Mouse (Mus musculus): ENCODE measurements around the gene Stox2. TPM values are rescaled to one million over a fixed set of nuclear protein-coding genes. Genes with fewer than 3 reads are reported as not detected.

The Stox2 gene
- total and polyA plus RNA-seq, 2 experiments from 2014 or later = 42.8 to 125 TPM

GRCm38 (mm10) chr8:47180181-47180580 is 266.0 kb downstream of the Stox2 start:
- Histone ChIP-seq H3K27me3 (ENCODE audit: insufficient read depth, low read length) (no peaks in the 10 kb centered on the region), H3K36me3 (ENCODE audit: insufficient read depth, low read length) (no peaks in the 10 kb centered on the region), H3K9ac (replicated peaks; ENCODE audit: low read length, poor library complexity, severe bottlenecking) (no peak overlapping the region), H3K9me3 (ENCODE audit: low read length) (no peaks in the 10 kb centered on the region), H3K27ac (ENCODE audit: low read depth, low read length) (no peak overlapping the region), H3K4me3 (ENCODE audit: low read depth, low read length) (no peak overlapping the region), H3K4me1 (ENCODE audit: insufficient read depth, low read length) (no peaks in the 10 kb centered on the region), H3K4me2 (ENCODE audit: low read depth, low read length, poor library complexity, severe bottlenecking) (no peak overlapping the region)
- no peak for DNase-seq (ENCODE audit: low spot score)
- ATAC-seq (ENCODE audit: low FRiP score) = no peak
- WGBS = 79% methylated on average over 5 of the region's 5 CpGs
- no peak for TF ChIP-seq CTCF (IDR thresholded peaks at IDR 0.05)

DNA sequence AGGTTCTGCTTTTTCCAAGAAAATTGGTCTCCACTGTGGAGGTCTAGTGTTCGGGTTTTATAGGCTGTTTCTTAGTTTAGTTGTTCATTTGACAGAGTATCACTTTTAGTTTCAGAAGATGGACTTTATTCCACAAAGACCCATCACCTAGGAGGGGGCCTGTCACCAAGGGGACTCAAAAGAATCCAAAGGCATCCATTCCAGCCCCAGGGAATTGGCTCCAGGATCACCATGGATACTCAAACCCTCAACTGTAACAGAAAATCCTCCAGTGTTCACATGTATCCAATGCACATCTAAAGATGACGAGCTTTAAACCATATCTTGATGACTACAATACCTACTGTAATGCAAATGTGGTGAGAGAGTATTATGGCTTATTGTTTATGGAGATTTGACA is 267.4 kb downstream of the Stox2 start:
- peak; percentile 32 for DNase-seq (ENCODE audit: low spot score)
- Histone ChIP-seq H3K4me3 (ENCODE audit: low read depth, low read length) (no peak overlapping the region), H3K9ac (replicated peaks; ENCODE audit: low read length, poor library complexity, severe bottlenecking) (no peak overlapping the region), H3K9me3 (ENCODE audit: low read length) (no peaks in the 10 kb centered on the region), H3K36me3 (ENCODE audit: insufficient read depth, low read length) (no peaks in the 10 kb centered on the region), H3K27ac (ENCODE audit: low read depth, low read length) (no peak overlapping the region), H3K4me1 (ENCODE audit: insufficient read depth, low read length) (no peaks in the 10 kb centered on the region), H3K4me2 (ENCODE audit: low read depth, low read length, poor library complexity, severe bottlenecking) (no peak overlapping the region), H3K27me3 (ENCODE audit: insufficient read depth, low read length) (no peaks in the 10 kb centered on the region)
- WGBS = 41% methylated on average over 2 of the region's 2 CpGs
- no peak for ATAC-seq (ENCODE audit: low FRiP score)
- no peak for TF ChIP-seq CTCF (IDR thresholded peaks at IDR 0.05)

GRCm38 (mm10) chr8:47173823-47174222 is 272.3 kb downstream of the Stox2 start:
- Histone ChIP-seq H3K36me3 (ENCODE audit: insufficient read depth, low read length) (no peaks in the 10 kb centered on the region), H3K4me1 (ENCODE audit: insufficient read depth, low read length) (no peaks in the 10 kb centered on the region), H3K27ac (ENCODE audit: low read depth, low read length) (no peak overlapping the region), H3K4me2 (ENCODE audit: low read depth, low read length, poor library complexity, severe bottlenecking) (no peak overlapping the region), H3K9me3 (ENCODE audit: low read length) (no peaks in the 10 kb centered on the region), H3K27me3 (ENCODE audit: insufficient read depth, low read length) (no peaks in the 10 kb centered on the region), H3K9ac (replicated peaks; ENCODE audit: low read length, poor library complexity, severe bottlenecking) (no peak overlapping the region), H3K4me3 (ENCODE audit: low read depth, low read length) (no peak overlapping the region)
- no peak for DNase-seq (ENCODE audit: low spot score)
- ATAC-seq (ENCODE audit: low FRiP score) = no peak
- no peak for TF ChIP-seq CTCF (IDR thresholded peaks at IDR 0.05)
- 73% methylated on average over 7 of the region's 7 CpGs for WGBS

- TF ChIP-seq CTCF (IDR thresholded peaks at IDR 0.05) = no peak
- no peak overlapping the region for H3K9ac ChIP-seq (replicated peaks; ENCODE audit: low read length, poor library complexity, severe bottlenecking)
- no peak overlapping the region for H3K4me3 ChIP-seq (ENCODE audit: low read depth, low read length)
- H3K4me1 ChIP-seq (ENCODE audit: insufficient read depth, low read length) = no peaks in the 10 kb centered on the region
- H3K4me2 ChIP-seq (ENCODE audit: low read depth, low read length, poor library complexity, severe bottlenecking) = no peak overlapping the region
- DNase-seq (ENCODE audit: low spot score) (no peak), ATAC-seq (ENCODE audit: low FRiP score) (no peak)
- WGBS = 88% methylated on average over 10 of the region's 10 CpGs
- H3K36me3 ChIP-seq (ENCODE audit: insufficient read depth, low read length) = peaks cover 4% of the 10 kb centered on the region; the same call in 1 of the 2 replicates
- no peak overlapping the region for H3K27ac ChIP-seq (ENCODE audit: low read depth, low read length)
- H3K27me3 ChIP-seq (ENCODE audit: insufficient read depth, low read length) = no peaks in the 10 kb centered on the region
- H3K9me3 ChIP-seq (ENCODE audit: low read length) = no peaks in the 10 kb centered on the region
Measured at GRCm38 (mm10) chr8:47172848-47173247, 273.3 kb downstream of the Stox2 start.

DNA sequence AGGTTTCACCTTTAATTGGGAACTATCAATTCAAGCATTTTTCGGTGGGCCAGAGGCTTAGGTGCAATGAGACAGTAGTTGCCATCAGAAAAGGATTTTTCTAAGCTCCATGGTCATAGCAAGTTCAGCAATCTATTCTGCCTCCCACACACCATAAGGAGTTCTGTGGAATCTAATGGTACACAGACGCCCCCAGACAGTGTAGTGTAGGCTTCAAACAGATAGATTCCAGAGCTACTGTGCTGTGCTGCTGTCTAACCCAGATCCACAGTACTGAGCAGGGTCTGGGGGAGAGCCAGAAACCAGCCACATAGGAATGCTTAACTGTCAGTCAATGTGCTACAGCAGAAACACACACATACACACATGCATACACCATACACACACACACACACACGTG is 285.5 kb downstream of the Stox2 start:
- Histone ChIP-seq H3K4me1 (ENCODE audit: insufficient read depth, low read length) (no peaks in the 10 kb centered on the region), H3K27ac (ENCODE audit: low read depth, low read length) (no peak overlapping the region), H3K4me2 (ENCODE audit: low read depth, low read length, poor library complexity, severe bottlenecking) (no peak overlapping the region), H3K9ac (replicated peaks; ENCODE audit: low read length, poor library complexity, severe bottlenecking) (no peak overlapping the region), H3K27me3 (ENCODE audit: insufficient read depth, low read length) (no peaks in the 10 kb centered on the region), H3K9me3 (ENCODE audit: low read length) (no peaks in the 10 kb centered on the region), H3K4me3 (ENCODE audit: low read depth, low read length) (no peak overlapping the region), H3K36me3 (ENCODE audit: insufficient read depth, low read length) (peaks cover 3% of the 10 kb centered on the region; the same call in 1 of the 2 replicates)
- TF ChIP-seq CTCF (IDR thresholded peaks at IDR 0.05) = no peak
- DNase-seq (ENCODE audit: low spot score) (no peak), ATAC-seq (ENCODE audit: low FRiP score) (no peak)
- 91% methylated on average over 3 of the region's 3 CpGs for WGBS

GRCm38 (mm10) chr8:47154521-47154920 is 291.6 kb downstream of the Stox2 start:
- no peak overlapping the region for H3K4me3 ChIP-seq (ENCODE audit: low read depth, low read length)
- no peak for ATAC-seq (ENCODE audit: low FRiP score)
- H3K27ac ChIP-seq (ENCODE audit: low read depth, low read length) = no peak overlapping the region
- peaks cover 9% of the 10 kb centered on the region; the same call in 1 of the 2 replicates for H3K36me3 ChIP-seq (ENCODE audit: insufficient read depth, low read length)
- H3K4me2 ChIP-seq (ENCODE audit: low read depth, low read length, poor library complexity, severe bottlenecking) = no peak overlapping the region
- WGBS = 94% methylated on average over 2 of the region's 2 CpGs
- H3K4me1 ChIP-seq (ENCODE audit: insufficient read depth, low read length) = no peaks in the 10 kb centered on the region
- TF ChIP-seq CTCF (IDR thresholded peaks at IDR 0.05) = peak; percentile 26; the same call in 1 of the 2 replicates
- H3K9ac ChIP-seq (replicated peaks; ENCODE audit: low read length, poor library complexity, severe bottlenecking) = no peak overlapping the region
- H3K27me3 ChIP-seq (ENCODE audit: insufficient read depth, low read length) = no peaks in the 10 kb centered on the region
- peaks cover 3% of the 10 kb centered on the region; the same call in 1 of the 2 replicates for H3K9me3 ChIP-seq (ENCODE audit: low read length)
- no peak for DNase-seq (ENCODE audit: low spot score)
